Mouse (Mus musculus) G1E (cell line): Measurements from ENCODE around the gene Smc5.

Experiments used
- CTCF ChIP-seq: IDR thresholded peaks from 2 replicates; pipeline ENCODE4 v1.5.1; 2012; ENCODE audit warnings: low read depth, low read length, inconsistent platforms, mixed read lengths
- GATA1 ChIP-seq: IDR thresholded peaks from 2 replicates; pipeline ENCODE4 v1.6.1; 2012; ENCODE audit warnings: borderline replicate concordance, low read length, inconsistent platforms, mixed read lengths
- GATA2 ChIP-seq: IDR thresholded peaks from 2 replicates; pipeline ENCODE4 v1.6.1; 2012; ENCODE audit warnings: low read depth, low read length, inconsistent platforms, borderline replicate concordance
- TAL1 ChIP-seq: conservative IDR thresholded peaks from 2 replicates; pipeline ENCODE4 v1.6.1; 2012; ENCODE audit warnings: low read depth, low read length, inconsistent platforms, mixed read lengths

DNA sequence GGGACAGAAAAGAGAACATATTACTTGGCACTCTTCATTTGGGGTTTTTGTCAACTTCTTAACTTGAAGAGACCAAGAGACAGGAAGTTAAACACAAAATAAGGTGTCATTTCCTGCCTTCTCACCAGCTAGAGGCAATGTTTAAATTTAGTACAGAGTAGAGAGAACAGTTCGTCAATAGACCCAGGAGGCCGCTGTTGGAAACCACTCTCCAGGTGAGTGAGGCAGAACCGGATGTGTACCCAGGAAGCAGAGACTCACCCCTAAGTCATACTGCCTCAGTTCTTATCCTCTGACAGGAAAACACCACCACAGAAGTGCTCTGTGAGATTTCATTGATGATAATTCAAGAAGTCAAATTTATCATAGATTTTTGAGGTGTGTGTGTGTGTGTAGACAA, 49.4 kb upstream of the Smc5 start:
- TF ChIP-seq CTCF = no peak
- no peak for TF ChIP-seq GATA2
- TF ChIP-seq GATA1 = no peak
- TF ChIP-seq TAL1 = no peak
